Mouse (Mus musculus): Measurements from ENCODE around the gene Slc1a2. TPM values are rescaled to one million over a fixed set of nuclear protein-coding genes. Genes with fewer than 3 reads are reported as not detected.

Slc1a2 gene
- total and polyA plus RNA-seq, 2 experiments: 89.4 to 167 TPM

DNA sequence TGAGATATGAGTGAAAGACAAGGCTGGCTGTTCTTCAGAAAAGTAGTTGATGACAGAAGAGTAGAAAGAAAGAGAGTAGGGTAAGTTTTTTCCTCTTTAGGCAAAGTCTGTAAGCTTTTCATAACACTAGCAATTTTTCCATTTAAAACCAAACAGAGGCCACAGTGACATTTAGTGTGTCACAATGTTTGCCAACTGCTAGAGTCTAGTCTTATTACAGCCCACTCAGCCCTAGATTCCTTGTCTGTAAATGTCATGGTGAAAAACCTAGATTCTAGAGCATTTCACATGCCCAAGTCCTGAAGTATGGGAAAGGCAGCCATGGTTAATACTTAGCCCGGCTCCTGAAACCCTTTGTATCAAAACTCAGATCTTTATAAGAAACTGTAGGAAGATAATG, 112.8 kb downstream of the Slc1a2 start:
- no peaks in the 10 kb centered on the region for H3K79me2 ChIP-seq (ENCODE audit: control insufficient read depth, insufficient read depth, low read length)
- WGBS: 95% methylated on average over 1 of the region's 1 CpGs
- DNase-seq (ENCODE audit: extremely low read depth, low read depth, low spot score): no peak
- H3K9ac ChIP-seq (ENCODE audit: low read depth, low read length): no peak overlapping the region
- no peak for TF ChIP-seq CTCF (IDR thresholded peaks at IDR 0.05; ENCODE audit: low read depth, low read length)
- no peak for TF ChIP-seq POLR2A (IDR thresholded peaks at IDR 0.05; ENCODE audit: extremely low read depth, insufficient read depth, low read length)
- no peak overlapping the region for H3K4me3 ChIP-seq (ENCODE audit: insufficient read depth, low read depth, low read length)
- H3K4me1 ChIP-seq (ENCODE audit: control insufficient read depth, insufficient read depth, low read length): no peaks in the 10 kb centered on the region
- no peaks in the 10 kb centered on the region for H3K27me3 ChIP-seq (ENCODE audit: control insufficient read depth, insufficient read depth, low read length)
- no peaks in the 10 kb centered on the region for H3K36me3 ChIP-seq (ENCODE audit: control insufficient read depth, insufficient read depth, low read length)
- no peak overlapping the region for H3K27ac ChIP-seq (replicated peaks; ENCODE audit: insufficient read depth, low read depth, low read length)

DNA sequence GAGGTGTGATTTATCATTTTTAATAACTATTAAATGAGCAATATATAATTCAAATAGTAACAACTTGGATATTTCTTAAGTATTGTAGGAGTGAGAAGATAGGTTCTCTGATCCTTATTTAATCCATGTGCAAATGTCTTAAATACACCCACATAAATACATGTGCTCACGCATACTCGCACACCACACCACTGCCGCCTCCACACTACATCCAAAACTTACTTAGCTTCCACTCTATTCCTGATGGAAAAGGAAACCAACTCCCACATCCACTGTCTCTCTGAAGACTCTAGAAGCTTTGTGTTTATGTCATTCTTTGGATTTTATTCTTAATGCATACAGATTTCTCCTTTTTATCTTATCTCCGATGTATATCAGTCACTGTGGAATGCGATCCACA, 113.8 kb downstream of the Slc1a2 start:
- DNase-seq (ENCODE audit: extremely low read depth, low read depth, low spot score): no peak
- 95% methylated on average over 5 of the region's 5 CpGs for WGBS
- no peaks in the 10 kb centered on the region for H3K27me3 ChIP-seq (ENCODE audit: control insufficient read depth, insufficient read depth, low read length)
- no peak for TF ChIP-seq CTCF (IDR thresholded peaks at IDR 0.05; ENCODE audit: low read depth, low read length)
- TF ChIP-seq POLR2A (IDR thresholded peaks at IDR 0.05; ENCODE audit: extremely low read depth, insufficient read depth, low read length): no peak
- no peak overlapping the region for H3K27ac ChIP-seq (replicated peaks; ENCODE audit: insufficient read depth, low read depth, low read length)
- no peak overlapping the region for H3K9ac ChIP-seq (ENCODE audit: low read depth, low read length)
- no peaks in the 10 kb centered on the region for H3K79me2 ChIP-seq (ENCODE audit: control insufficient read depth, insufficient read depth, low read length)
- H3K36me3 ChIP-seq (ENCODE audit: control insufficient read depth, insufficient read depth, low read length): no peaks in the 10 kb centered on the region
- no peak overlapping the region for H3K4me3 ChIP-seq (ENCODE audit: insufficient read depth, low read depth, low read length)
- no peaks in the 10 kb centered on the region for H3K4me1 ChIP-seq (ENCODE audit: control insufficient read depth, insufficient read depth, low read length)

DNA sequence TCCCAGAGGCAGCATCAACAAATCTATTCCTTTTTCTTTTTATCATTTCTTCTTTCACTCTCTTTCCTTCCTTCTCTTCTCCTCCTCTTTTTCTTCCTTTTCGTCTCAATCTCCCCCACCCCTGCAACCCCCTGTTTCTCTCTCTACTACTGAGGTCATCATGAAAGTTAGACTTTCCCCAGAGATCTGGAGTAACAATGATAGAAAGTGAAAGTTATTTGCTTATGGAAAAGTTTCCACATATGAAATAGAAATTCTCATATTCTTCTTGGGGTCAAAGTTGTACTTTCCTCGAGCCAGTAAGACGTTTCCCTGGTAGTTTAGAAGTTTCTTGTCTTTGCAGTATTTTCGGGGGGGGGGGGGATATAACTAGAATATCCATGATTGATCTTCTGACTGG, 116.2 kb downstream of the Slc1a2 start:
- 67% methylated on average over 4 of the region's 4 CpGs for WGBS

DNA sequence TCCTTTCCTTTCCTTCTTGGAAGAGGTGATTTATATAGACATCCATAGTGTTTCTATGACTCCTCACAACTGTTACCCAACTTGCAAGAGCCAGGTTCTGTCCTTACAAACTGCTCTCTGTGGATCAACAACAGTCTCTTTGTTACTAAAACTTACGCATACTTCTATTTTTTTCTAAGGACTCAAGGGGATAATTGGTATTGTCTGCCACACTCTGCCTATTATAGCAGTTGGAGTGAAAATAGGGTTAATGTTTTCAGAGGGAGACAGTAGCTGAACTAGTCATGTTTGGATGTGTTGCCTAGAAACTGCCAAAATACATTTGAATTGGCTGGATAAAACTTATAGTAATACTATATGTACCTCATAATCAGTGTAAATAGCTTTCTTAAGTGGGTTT, 117.1 kb downstream of the Slc1a2 start:
- 91% methylated on average over 1 of the region's 1 CpGs for WGBS

More for the DNA sequence above, 116.2 kb downstream of the Slc1a2 start:
- Histone ChIP-seq H3K4me1 (ENCODE audit: control insufficient read depth, insufficient read depth, low read length) (no peaks in the 10 kb centered on the region), H3K36me3 (ENCODE audit: control insufficient read depth, insufficient read depth, low read length) (no peaks in the 10 kb centered on the region; the same call in 1 of the 2 replicates), H3K27ac (replicated peaks; ENCODE audit: insufficient read depth, low read depth, low read length) (no peak overlapping the region), H3K4me3 (ENCODE audit: insufficient read depth, low read depth, low read length) (no peak overlapping the region), H3K27me3 (ENCODE audit: control insufficient read depth, insufficient read depth, low read length) (no peaks in the 10 kb centered on the region), H3K9ac (ENCODE audit: low read depth, low read length) (no peak overlapping the region), H3K79me2 (ENCODE audit: control insufficient read depth, insufficient read depth, low read length) (no peaks in the 10 kb centered on the region)
- TF ChIP-seq CTCF (IDR thresholded peaks at IDR 0.05; ENCODE audit: low read depth, low read length): no peak
- TF ChIP-seq POLR2A (IDR thresholded peaks at IDR 0.05; ENCODE audit: extremely low read depth, insufficient read depth, low read length): no peak
- no peak for DNase-seq (ENCODE audit: extremely low read depth, low read depth, low spot score)

DNA sequence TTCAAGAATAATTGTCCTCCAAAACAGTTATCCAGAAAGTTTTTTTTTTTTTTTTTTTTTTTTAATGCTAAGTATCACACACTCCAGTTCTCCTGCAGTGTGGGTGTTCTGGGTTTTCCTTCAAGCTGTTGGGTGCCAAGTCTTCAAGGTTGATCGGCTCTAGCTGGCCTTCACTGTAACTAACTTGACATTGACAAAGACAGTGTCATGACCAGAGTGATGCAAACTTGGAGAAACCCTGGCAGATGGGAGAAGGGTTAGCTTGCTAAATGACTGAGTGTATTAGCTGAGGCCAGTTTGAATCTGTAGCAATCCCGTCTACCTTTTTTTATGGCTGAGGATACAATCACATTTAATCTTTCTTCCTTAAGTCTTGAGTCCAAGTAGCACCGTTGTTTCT, 119.7 kb downstream of the Slc1a2 start:
- DNase-seq (ENCODE audit: extremely low read depth, low read depth, low spot score): no peak
- H3K9ac ChIP-seq (ENCODE audit: low read depth, low read length): no peak overlapping the region
- TF ChIP-seq CTCF (IDR thresholded peaks at IDR 0.05; ENCODE audit: low read depth, low read length) (no peak), POLR2A (IDR thresholded peaks at IDR 0.05; ENCODE audit: extremely low read depth, insufficient read depth, low read length) (no peak)
- H3K27ac ChIP-seq (replicated peaks; ENCODE audit: insufficient read depth, low read depth, low read length): no peak overlapping the region
- no peak overlapping the region for H3K4me3 ChIP-seq (ENCODE audit: insufficient read depth, low read depth, low read length)
- H3K36me3 ChIP-seq (ENCODE audit: control insufficient read depth, insufficient read depth, low read length): peaks cover 2% of the 10 kb centered on the region; the same call in 1 of the 2 replicates
- 92% methylated on average over 3 of the region's 3 CpGs for WGBS
- no peaks in the 10 kb centered on the region for H3K27me3 ChIP-seq (ENCODE audit: control insufficient read depth, insufficient read depth, low read length)
- H3K79me2 ChIP-seq (ENCODE audit: control insufficient read depth, insufficient read depth, low read length): no peaks in the 10 kb centered on the region
- no peaks in the 10 kb centered on the region for H3K4me1 ChIP-seq (ENCODE audit: control insufficient read depth, insufficient read depth, low read length)

More for the DNA sequence above, 117.1 kb downstream of the Slc1a2 start:
- Histone ChIP-seq H3K27me3 (ENCODE audit: control insufficient read depth, insufficient read depth, low read length) (no peaks in the 10 kb centered on the region), H3K4me3 (ENCODE audit: insufficient read depth, low read depth, low read length) (no peak overlapping the region), H3K9ac (ENCODE audit: low read depth, low read length) (no peak overlapping the region), H3K27ac (replicated peaks; ENCODE audit: insufficient read depth, low read depth, low read length) (no peak overlapping the region), H3K79me2 (ENCODE audit: control insufficient read depth, insufficient read depth, low read length) (no peaks in the 10 kb centered on the region), H3K36me3 (ENCODE audit: control insufficient read depth, insufficient read depth, low read length) (peaks cover 2% of the 10 kb centered on the region; the same call in 1 of the 2 replicates), H3K4me1 (ENCODE audit: control insufficient read depth, insufficient read depth, low read length) (no peaks in the 10 kb centered on the region)
- no peak for DNase-seq (ENCODE audit: extremely low read depth, low read depth, low spot score)
- TF ChIP-seq CTCF (IDR thresholded peaks at IDR 0.05; ENCODE audit: low read depth, low read length) (no peak), POLR2A (IDR thresholded peaks at IDR 0.05; ENCODE audit: extremely low read depth, insufficient read depth, low read length) (no peak)

DNA sequence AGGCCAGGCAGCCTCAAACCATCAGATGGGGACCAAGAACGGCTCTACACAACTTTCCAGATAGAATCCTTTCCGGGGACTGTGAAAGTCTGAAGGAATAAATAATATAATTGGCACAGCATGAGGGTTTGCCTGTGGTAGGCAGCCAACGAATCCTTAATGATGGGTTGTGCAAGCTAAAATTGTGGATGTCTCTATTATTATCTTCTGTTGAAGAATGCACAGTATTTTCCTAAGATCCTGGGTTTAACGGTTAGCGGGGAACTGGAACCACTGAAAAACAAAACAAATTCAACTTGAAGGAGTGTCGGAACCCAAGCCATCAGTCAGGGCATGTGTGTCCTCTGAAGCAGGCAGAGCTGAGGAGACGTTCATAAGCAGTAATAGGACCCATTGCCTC, 124.3 kb downstream of the Slc1a2 start:
- no peak for DNase-seq (ENCODE audit: extremely low read depth, low read depth, low spot score)
- no peaks in the 10 kb centered on the region for H3K27me3 ChIP-seq (ENCODE audit: control insufficient read depth, insufficient read depth, low read length)
- no peaks in the 10 kb centered on the region for H3K79me2 ChIP-seq (ENCODE audit: control insufficient read depth, insufficient read depth, low read length)
- H3K36me3 ChIP-seq (ENCODE audit: control insufficient read depth, insufficient read depth, low read length): peaks cover 2% of the 10 kb centered on the region; the same call in 1 of the 2 replicates
- H3K4me3 ChIP-seq (ENCODE audit: insufficient read depth, low read depth, low read length): no peak overlapping the region
- no peak for TF ChIP-seq CTCF (IDR thresholded peaks at IDR 0.05; ENCODE audit: low read depth, low read length)
- TF ChIP-seq POLR2A (IDR thresholded peaks at IDR 0.05; ENCODE audit: extremely low read depth, insufficient read depth, low read length): no peak
- H3K4me1 ChIP-seq (ENCODE audit: control insufficient read depth, insufficient read depth, low read length): no peaks in the 10 kb centered on the region
- WGBS: 86% methylated on average over 7 of the region's 7 CpGs
- no peak overlapping the region for H3K9ac ChIP-seq (ENCODE audit: low read depth, low read length)
- H3K27ac ChIP-seq (replicated peaks; ENCODE audit: insufficient read depth, low read depth, low read length): no peak overlapping the region

Data from liver, adult 2 months (tissue).